Mouse (Mus musculus): ENCODE measurements around the gene Rnf113a2. TPM values are rescaled to one million over a fixed set of nuclear protein-coding genes. Genes with fewer than 3 reads are reported as not detected.

The Rnf113a2 gene
- polyA plus RNA-seq (2012; rRNA removed): 14.3 and 15.2 TPM in 2 replicates

GRCm38 (mm10) chr12:84416834-84417604 lies at the start of gene Rnf113a2:
Gene Rnf113a2 (plus strand): TSS chr12:84417196.
- peak; percentile 97 for DNase-seq (ENCODE audit: low read depth)
- no peak for TF ChIP-seq CTCF (IDR thresholded peaks at IDR 0.05; ENCODE audit: borderline replicate concordance, extremely low read depth, insufficient read depth, insufficient read length)
- peak; percentile 45; the same call in 1 of the 2 replicates for TF ChIP-seq POLR2A (IDR thresholded peaks at IDR 0.05; ENCODE audit: borderline replicate concordance, extremely low read depth, insufficient read depth, insufficient read length, poor library complexity, severe bottlenecking)

- no peak for DNase-seq (ENCODE audit: low read depth)
- TF ChIP-seq CTCF (IDR thresholded peaks at IDR 0.05; ENCODE audit: borderline replicate concordance, extremely low read depth, insufficient read depth, insufficient read length): no peak
- no peak for TF ChIP-seq POLR2A (IDR thresholded peaks at IDR 0.05; ENCODE audit: borderline replicate concordance, extremely low read depth, insufficient read depth, insufficient read length, poor library complexity, severe bottlenecking)
Measured at GRCm38 (mm10) chr12:84371647-84372046, 45.3 kb upstream of the Rnf113a2 start.

GRCm38 (mm10) chr12:84373831-84374481 lies 43.0 kb upstream of the Rnf113a2 start:
- DNase-seq (ENCODE audit: low read depth): peak; percentile 3
- TF ChIP-seq CTCF (IDR thresholded peaks at IDR 0.05; ENCODE audit: borderline replicate concordance, extremely low read depth, insufficient read depth, insufficient read length): no peak
- TF ChIP-seq POLR2A (IDR thresholded peaks at IDR 0.05; ENCODE audit: borderline replicate concordance, extremely low read depth, insufficient read depth, insufficient read length, poor library complexity, severe bottlenecking): no peak

- no peak for TF ChIP-seq POLR2A (IDR thresholded peaks at IDR 0.05; ENCODE audit: borderline replicate concordance, extremely low read depth, insufficient read depth, insufficient read length, poor library complexity, severe bottlenecking)
- no peak for TF ChIP-seq CTCF (IDR thresholded peaks at IDR 0.05; ENCODE audit: borderline replicate concordance, extremely low read depth, insufficient read depth, insufficient read length)
Measured at GRCm38 (mm10) chr12:84382369-84382768, 34.6 kb upstream of the Rnf113a2 start.

GRCm38 (mm10) chr12:84384644-84385081 lies 32.3 kb upstream of the Rnf113a2 start:
- DNase-seq (ENCODE audit: low read depth): peak; percentile 45
- TF ChIP-seq POLR2A (IDR thresholded peaks at IDR 0.05; ENCODE audit: borderline replicate concordance, extremely low read depth, insufficient read depth, insufficient read length, poor library complexity, severe bottlenecking) (no peak), CTCF (IDR thresholded peaks at IDR 0.05; ENCODE audit: borderline replicate concordance, extremely low read depth, insufficient read depth, insufficient read length) (no peak)

More at GRCm38 (mm10) chr12:84382369-84382768, 34.6 kb upstream of the Rnf113a2 start:
- DNase-seq (ENCODE audit: low read depth): no peak

- TF ChIP-seq POLR2A (IDR thresholded peaks at IDR 0.05; ENCODE audit: borderline replicate concordance, extremely low read depth, insufficient read depth, insufficient read length, poor library complexity, severe bottlenecking): no peak
- no peak for TF ChIP-seq CTCF (IDR thresholded peaks at IDR 0.05; ENCODE audit: borderline replicate concordance, extremely low read depth, insufficient read depth, insufficient read length)
- no peak for DNase-seq (ENCODE audit: low read depth)
Measured at GRCm38 (mm10) chr12:84385408-84385807, 31.6 kb upstream of the Rnf113a2 start.

GRCm38 (mm10) chr12:84388097-84388496 lies 28.9 kb upstream of the Rnf113a2 start:
- TF ChIP-seq CTCF (IDR thresholded peaks at IDR 0.05; ENCODE audit: borderline replicate concordance, extremely low read depth, insufficient read depth, insufficient read length) (no peak), POLR2A (IDR thresholded peaks at IDR 0.05; ENCODE audit: borderline replicate concordance, extremely low read depth, insufficient read depth, insufficient read length, poor library complexity, severe bottlenecking) (no peak)
- DNase-seq (ENCODE audit: low read depth): no peak

- no peak for DNase-seq (ENCODE audit: low read depth)
- TF ChIP-seq POLR2A (IDR thresholded peaks at IDR 0.05; ENCODE audit: borderline replicate concordance, extremely low read depth, insufficient read depth, insufficient read length, poor library complexity, severe bottlenecking): no peak
- TF ChIP-seq CTCF (IDR thresholded peaks at IDR 0.05; ENCODE audit: borderline replicate concordance, extremely low read depth, insufficient read depth, insufficient read length): no peak
Measured at GRCm38 (mm10) chr12:84388774-84389400, 28.1 kb upstream of the Rnf113a2 start.

- TF ChIP-seq POLR2A (IDR thresholded peaks at IDR 0.05; ENCODE audit: borderline replicate concordance, extremely low read depth, insufficient read depth, insufficient read length, poor library complexity, severe bottlenecking): no peak
- no peak for TF ChIP-seq CTCF (IDR thresholded peaks at IDR 0.05; ENCODE audit: borderline replicate concordance, extremely low read depth, insufficient read depth, insufficient read length)
- no peak for DNase-seq (ENCODE audit: low read depth)
Measured at GRCm38 (mm10) chr12:84390336-84390735, 26.7 kb upstream of the Rnf113a2 start.

- TF ChIP-seq POLR2A (IDR thresholded peaks at IDR 0.05; ENCODE audit: borderline replicate concordance, extremely low read depth, insufficient read depth, insufficient read length, poor library complexity, severe bottlenecking) (no peak), CTCF (IDR thresholded peaks at IDR 0.05; ENCODE audit: borderline replicate concordance, extremely low read depth, insufficient read depth, insufficient read length) (no peak)
- no peak for DNase-seq (ENCODE audit: low read depth)
Measured at GRCm38 (mm10) chr12:84392681-84393080, 24.3 kb upstream of the Rnf113a2 start.

- no peak for DNase-seq (ENCODE audit: low read depth)
- TF ChIP-seq POLR2A (IDR thresholded peaks at IDR 0.05; ENCODE audit: borderline replicate concordance, extremely low read depth, insufficient read depth, insufficient read length, poor library complexity, severe bottlenecking): no peak
- TF ChIP-seq CTCF (IDR thresholded peaks at IDR 0.05; ENCODE audit: borderline replicate concordance, extremely low read depth, insufficient read depth, insufficient read length): no peak
Measured at GRCm38 (mm10) chr12:84393847-84394246, 23.1 kb upstream of the Rnf113a2 start.
